Mouse (Mus musculus) heart, postnatal 25 days (tissue): ENCODE measurements at regions not wholly inside any gene's neighbourhood (a gene's known extent, or its start where the extent isn't known, plus 50 kb on each side); places are given as distances from the start of the nearest gene placed in this dataset.
A peak's percentile ranks its signal among the peaks of the same experiment; 100 is the strongest.

Experiments
- DNase-seq: peaks from one replicate; pipeline ENCODE4 v3.0.0; 2022; ENCODE audit warnings: low spot score
- intact Hi-C: fragments of 180-260 bp; cut with DNase I; formaldehyde crosslinking; loops from one replicate; pipeline ENCODE4 v1.15.1; 2025

DNA sequence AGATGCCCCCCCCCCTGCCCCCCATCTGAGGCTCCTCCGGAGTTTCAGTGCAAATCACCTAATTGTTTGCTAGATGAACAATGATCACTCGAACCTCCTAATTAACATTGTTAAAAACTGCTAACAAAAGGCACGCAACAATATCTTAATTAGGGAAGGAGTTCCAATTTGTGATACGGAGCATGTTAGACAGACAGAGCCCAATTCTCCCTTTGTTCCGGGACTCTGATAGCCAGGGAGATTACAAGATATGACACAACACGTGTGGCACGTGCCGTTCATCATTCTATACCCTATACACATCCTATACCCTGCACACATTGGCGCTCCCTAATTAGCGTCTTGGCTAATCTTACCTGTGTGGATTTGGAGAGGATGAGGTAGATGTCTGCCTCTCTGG lies 237.5 kb downstream of the Cd83 start:
- DNase-seq = no peak
- intact Hi-C loops = no loop called here

DNA sequence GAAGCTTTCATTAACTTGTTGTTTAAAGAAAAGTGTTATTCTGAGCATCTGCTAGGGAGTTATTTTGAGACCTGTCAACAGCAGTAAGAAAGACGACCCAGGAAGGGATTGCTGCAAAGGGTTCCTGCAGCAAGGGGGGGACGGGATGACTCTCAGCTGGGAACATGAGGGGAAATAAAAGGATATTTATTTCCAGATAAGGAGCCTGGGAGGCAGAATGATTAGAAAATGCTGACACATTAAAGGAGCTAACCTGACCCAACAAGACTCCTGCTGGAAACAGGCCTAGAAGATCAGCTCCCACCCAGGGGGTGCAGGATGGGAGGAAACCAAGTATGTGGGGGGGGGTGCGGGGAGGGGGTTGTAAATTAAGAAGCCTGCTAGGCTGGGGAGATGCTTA lies 240.0 kb downstream of the Cd83 start:
- no peak for DNase-seq
- intact Hi-C loops = no loop called here

- intact Hi-C loops = no loop called here
- peak; percentile 28 for DNase-seq
Measured at GRCm38 (mm10) chr13:44026321-44027255, 242.0 kb downstream of the Cd83 start.

DNA sequence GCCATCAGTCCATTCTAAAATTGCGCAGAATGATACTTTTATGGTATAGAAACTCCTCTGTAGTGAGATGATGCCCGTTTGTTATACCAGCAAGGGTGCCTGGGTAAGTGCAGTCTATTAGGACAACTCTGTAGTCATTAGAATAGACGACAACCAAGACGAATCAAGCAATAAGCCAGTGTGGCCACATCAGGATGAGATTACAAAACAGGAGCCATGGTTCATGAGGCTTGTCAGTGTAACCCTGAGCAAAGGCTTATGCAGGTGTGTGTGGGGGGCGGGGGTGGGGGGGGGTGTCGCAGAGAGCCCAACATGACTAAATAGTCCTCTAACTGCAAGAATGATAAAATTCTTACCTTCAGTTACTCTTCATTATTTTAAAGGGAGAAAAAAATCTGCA lies 243.5 kb downstream of the Cd83 start:
- intact Hi-C loops = no loop called here
- no peak for DNase-seq

- no peak for DNase-seq
- intact Hi-C loops = no loop called here
Measured at GRCm38 (mm10) chr13:44030590-44030989, 246.0 kb downstream of the Cd83 start.

DNA sequence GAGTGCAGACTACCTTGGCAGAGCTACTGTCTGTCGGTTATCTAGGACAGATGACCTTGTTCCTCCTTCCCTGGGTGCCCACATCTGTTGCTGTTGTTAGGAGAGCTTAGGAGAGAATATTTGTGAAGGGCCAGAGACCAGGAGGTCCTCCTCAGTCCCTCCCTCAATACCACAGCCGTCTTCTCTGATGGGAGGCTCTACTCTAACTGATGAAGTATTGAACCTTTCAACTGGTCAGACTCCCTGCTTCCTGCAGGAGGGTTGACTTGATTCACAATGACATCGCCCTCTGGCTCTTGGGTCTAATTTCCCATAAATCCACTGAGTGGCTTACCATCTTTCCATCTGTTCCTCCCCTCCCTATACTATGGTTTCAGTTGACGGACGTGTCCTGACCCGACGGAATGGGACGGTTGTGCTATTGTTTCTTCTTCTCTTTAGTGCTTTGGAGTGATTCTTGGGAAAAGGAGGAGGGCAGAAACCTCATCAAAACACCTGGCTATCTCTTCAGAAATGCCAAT lies 253.3 kb downstream of the Cd83 start:
- intact Hi-C loops = no loop called here
- no peak for DNase-seq

DNA sequence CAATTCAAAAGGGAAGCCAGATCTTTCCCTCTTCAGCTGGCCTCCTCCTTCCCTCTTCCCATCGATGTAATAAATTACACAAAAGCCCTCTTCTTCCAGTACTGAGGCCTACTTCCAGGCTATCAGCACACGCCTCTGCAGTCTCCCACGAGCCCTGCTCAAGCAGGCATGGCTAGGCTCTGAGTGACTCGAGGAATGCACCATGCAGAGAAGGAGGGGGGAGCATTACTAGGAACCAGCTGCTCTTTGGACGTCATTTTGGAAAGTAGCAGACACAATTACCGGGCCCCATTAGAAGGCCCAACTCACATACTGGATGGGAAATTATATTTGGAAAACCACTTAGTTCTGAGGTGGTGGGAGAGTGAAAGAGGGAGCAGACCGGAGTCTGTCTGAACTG lies 253.7 kb downstream of the Cd83 start:
- no peak for DNase-seq
- intact Hi-C loops = no loop called here

- DNase-seq = no peak
- intact Hi-C loops = no loop called here
Measured at GRCm38 (mm10) chr13:44040640-44041039, 256.1 kb downstream of the Cd83 start.

GRCm38 (mm10) chr13:44042730-44043493 lies 258.3 kb downstream of the Cd83 start:
- no peak for DNase-seq
- intact Hi-C loops = no loop called here

GRCm38 (mm10) chr13:44043494-44043885 lies 258.9 kb downstream of the Cd83 start:
- intact Hi-C loops = no loop called here
- DNase-seq = no peak

DNA sequence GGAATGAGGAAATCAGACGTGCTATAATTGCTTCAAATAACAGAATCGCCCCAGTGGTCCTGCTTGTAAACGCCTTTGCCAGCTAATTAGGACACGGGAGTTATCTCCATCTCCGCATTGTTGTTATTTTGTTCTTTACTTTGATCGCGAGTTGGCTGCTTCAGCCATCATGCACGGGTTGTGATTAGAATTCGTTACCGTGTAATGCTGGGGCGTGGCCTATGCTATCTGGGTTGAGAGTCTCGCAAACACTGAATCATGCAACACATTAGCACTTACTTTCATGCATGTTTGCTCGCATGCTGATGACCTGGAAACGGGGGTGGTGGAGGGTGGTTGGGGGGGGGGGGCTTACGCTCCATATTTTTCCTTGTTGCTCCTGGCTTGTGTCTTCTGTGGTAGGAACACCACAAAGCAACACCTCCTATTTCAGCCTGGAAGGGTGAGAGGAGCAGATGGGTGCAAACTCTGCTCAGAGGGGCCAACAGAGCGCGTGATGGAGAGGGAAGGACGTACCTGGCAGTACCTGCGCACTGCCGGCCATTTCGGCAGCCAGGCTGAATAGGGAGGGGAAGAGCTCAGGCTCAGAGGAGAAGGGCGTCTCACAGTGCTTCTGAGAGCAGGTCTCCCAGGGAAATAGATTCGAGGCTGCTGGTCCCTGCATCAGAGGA lies 260.1 kb downstream of the Cd83 start:
- intact Hi-C loops = loop anchor here (5.0 kb wide), 2 partner anchors 177 to 183 kb away; no protein-coding TSS in a partner anchor
- DNase-seq = no peak

GRCm38 (mm10) chr13:44046436-44046835 lies 261.9 kb downstream of the Cd83 start:
- no peak for DNase-seq
- intact Hi-C loops = loop anchor here (5.0 kb wide), 2 partner anchors 179 to 181 kb away; no protein-coding TSS in a partner anchor

DNA sequence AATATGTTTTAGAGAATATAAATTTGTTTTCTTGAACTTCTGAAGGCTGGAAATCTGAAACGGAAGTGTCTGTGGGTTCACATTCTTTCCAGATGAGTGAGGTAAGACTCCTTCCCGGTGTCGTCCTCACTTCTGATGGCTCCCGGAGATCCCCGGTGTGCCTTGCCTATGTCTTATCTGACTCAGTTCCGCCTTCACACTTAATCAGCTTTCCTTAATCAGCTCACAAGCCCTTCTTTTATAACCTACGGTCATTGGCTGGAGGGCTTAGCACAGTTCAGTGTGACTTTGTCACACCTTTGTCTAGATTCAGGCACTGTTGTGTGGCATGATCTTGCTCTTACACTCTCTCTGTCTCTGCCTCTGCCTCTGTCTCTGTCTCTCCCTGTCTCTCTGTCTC lies 269.6 kb downstream of the Cd83 start:
- no peak for DNase-seq
- intact Hi-C loops = no loop called here

DNA sequence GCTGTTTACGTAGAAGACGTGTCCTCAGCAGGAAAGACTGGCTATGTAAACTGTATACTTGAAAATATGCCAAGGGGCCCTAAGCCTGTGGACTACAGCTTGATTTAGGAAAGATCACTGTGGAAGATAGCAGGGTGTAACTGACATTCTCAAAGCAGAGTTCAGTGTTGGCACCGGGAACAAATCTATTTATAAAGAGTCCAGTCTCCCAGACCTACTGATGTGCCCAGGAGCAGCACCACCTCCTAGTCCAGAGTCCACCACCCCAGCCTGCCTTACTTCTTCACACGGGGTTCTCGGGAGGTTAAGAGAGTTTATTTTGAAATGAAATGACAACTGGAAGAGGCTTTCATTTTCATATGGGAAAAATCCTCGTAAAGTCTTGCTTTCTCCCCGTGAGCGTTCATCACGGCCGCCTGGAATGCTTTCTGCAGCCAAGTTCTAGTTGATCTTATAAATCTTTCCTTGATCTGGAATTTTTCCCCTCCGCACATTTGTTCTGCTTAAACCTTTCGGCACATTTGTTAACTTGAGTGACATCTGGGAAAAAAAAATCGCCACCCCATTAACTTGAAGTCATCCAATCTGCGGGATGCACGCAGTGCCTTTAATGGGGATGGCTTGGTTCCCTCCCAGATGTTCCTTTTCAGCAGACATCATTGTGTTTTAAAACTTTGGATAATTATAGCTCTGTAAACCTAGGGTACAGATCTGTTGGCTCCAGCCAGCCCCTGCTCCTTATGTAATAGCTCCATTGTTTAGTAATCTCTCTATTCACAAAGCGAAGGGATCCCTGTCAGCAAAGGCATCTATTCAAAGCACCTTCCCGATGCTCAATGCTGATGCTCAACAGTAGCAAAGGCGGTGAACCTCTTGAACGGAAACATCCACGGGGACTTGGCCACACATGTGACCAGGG lies 271.3 kb downstream of the Cd83 start:
- intact Hi-C loops = no loop called here
- DNase-seq = peak; percentile 27

- intact Hi-C loops = no loop called here
Measured at GRCm38 (mm10) chr13:44056716-44057115, 272.1 kb downstream of the Cd83 start.

DNA sequence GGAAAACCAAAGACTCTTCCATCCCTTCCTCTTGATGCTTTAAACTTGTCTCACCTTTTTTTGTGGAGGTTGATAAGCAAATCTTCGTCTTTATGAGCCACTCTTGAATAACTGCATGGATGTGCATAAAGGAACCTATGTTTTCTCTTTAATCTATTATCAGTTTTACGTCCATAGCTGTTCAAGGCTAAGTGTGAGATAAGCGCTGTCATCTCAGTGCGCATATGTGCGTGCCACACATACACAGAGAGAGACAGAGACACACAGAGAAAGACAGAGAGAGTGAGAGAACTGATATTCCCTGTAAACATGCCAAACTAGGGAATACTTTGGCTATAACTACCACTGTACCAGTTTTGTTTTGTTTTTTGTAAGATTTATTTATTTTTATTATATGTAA lies 273.0 kb downstream of the Cd83 start:
- intact Hi-C loops = no loop called here
- no peak for DNase-seq

More at GRCm38 (mm10) chr13:44056716-44057115, 272.1 kb downstream of the Cd83 start:
- no peak for DNase-seq

GRCm38 (mm10) chr13:44058277-44058676 lies 273.7 kb downstream of the Cd83 start:
- intact Hi-C loops = no loop called here

DNA sequence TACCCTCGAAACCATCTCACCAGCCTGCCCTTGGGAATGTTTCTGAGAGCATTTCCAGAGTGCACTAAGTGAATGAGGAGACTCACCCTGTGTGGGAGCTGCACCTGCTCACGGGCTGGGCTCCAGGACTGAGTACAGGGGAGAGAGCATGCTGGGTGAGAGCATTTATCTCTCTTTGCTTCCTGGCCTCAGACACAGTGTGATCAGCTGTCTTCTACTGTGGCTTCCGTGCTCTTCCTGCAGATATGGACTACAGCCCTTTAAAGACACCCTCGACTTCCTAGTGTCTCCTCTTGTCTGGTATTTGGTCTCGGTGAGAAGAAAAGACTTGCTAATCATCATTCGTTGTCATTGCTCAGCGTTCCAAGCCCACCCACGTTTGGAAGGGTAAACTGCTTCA lies 274.9 kb downstream of the Cd83 start:
- intact Hi-C loops = no loop called here
- DNase-seq = no peak

More at GRCm38 (mm10) chr13:44058277-44058676, 273.7 kb downstream of the Cd83 start:
- no peak for DNase-seq

DNA sequence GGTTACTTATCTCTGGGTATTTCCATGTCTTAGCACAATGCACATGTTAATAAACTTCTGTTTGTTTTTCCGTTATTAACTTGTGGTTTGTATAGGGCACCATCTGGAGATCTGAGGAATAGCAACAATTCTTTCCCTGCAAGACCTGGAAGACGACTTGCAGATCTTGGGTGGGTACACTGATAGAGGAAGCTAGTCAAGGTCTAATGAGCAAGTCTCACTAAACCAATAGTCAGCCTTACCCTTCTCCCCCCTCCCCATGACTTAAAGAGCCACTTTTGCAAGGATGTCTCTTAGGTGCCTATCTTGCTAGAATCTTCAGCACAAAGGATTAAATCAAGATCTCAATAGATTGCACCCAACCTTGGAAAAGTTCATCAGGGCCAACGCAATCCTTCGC lies 276.7 kb downstream of the Cd83 start:
- DNase-seq = no peak
- intact Hi-C loops = loop anchor here (5.0 kb wide), 2 partner anchors 194 to 241 kb away; no protein-coding TSS in a partner anchor
